Mouse (Mus musculus): Measurements from ENCODE around the gene Wipi1.

DNA sequence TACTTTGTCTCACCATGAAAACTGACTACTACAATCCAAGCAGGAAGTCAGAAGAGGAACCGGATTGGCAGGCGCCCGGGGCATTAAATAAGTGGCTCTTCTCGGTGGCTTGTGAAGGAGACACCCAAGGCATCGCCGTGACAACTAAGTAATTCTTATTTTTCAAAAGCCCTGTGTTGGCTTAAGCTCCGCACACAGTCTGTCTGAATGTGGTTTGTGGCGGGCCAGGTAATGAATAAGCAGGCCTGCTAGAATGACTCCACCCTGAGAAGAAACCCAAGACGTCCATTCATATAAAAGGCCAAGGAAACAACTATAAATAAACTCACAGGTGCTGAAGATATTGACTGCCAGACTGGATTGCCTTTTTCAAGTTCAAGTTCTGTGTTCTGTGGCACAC lies 3.5 kb upstream of the Wipi1 start:
- TF ChIP-seq CTCF (IDR thresholded peaks at IDR 0.05; ENCODE audit: extremely low read depth, insufficient read depth, insufficient read length, insufficient replicate concordance), result no peak
- no peak for TF ChIP-seq POLR2A (IDR thresholded peaks at IDR 0.05; ENCODE audit: low read depth, low read length)
